Mouse (Mus musculus) midbrain, embryonic 11.5 days (tissue): ENCODE data around the gene Gadd45gip1. TPM values are rescaled to one million over a fixed set of nuclear protein-coding genes. Genes with fewer than 3 reads are reported as not detected.

Experiments used
- ATAC-seq: fragments of 200-750 bp; cut with Nextera tagmentation; 2 replicates; pipeline ENCODE4 v1.8.0; 2017; ENCODE audit warnings: moderate TSS enrichment, moderate library complexity; ENCODE audit not compliant: low FRiP score
- DNase-seq: peaks from one replicate; pipeline ENCODE4 v3.0.0; 2015; ENCODE audit warnings: low spot score; ENCODE audit errors: missing footprints
- H3K27ac ChIP-seq: fragments of 300-500 bp; sonication (generic); 2 replicates; pipeline ENCODE4 v1.5.1; 2014; ENCODE audit warnings: low read depth, low read length
- H3K27me3 ChIP-seq: fragments of 300-500 bp; sonication (generic); 2 replicates; pipeline ENCODE4 v1.6.1; 2014; ENCODE audit warnings: mild to moderate bottlenecking, low read length, moderate library complexity, mixed read lengths; ENCODE audit not compliant: control insufficient read depth, insufficient read depth
- H3K36me3 ChIP-seq: fragments of 300-500 bp; sonication (generic); 2 replicates; pipeline ENCODE4 v1.6.1; 2014; ENCODE audit warnings: mild to moderate bottlenecking, low read length, moderate library complexity, mixed read lengths; ENCODE audit not compliant: control insufficient read depth, insufficient read depth
- H3K4me1 ChIP-seq: fragments of 300-500 bp; sonication (generic); 2 replicates; pipeline ENCODE4 v1.6.1; 2014; ENCODE audit warnings: low read length; ENCODE audit not compliant: control insufficient read depth, insufficient read depth
- H3K4me2 ChIP-seq: fragments of 300-500 bp; sonication (generic); 2 replicates; pipeline ENCODE4 v1.6.1; 2014; ENCODE audit warnings: mild to moderate bottlenecking, moderate library complexity
- H3K4me3 ChIP-seq: fragments of 300-500 bp; sonication (generic); 2 replicates; pipeline ENCODE4 v1.5.1; 2014; ENCODE audit warnings: low read depth, low read length
- H3K9ac ChIP-seq: fragments of 300-500 bp; sonication (generic); 2 replicates; pipeline ENCODE4 v1.6.1; 2014; ENCODE audit warnings: low read length
- H3K9me3 ChIP-seq: fragments of 300-500 bp; sonication (generic); 2 replicates; pipeline ENCODE4 v1.6.1; 2016; ENCODE audit warnings: low read length; ENCODE audit not compliant: control insufficient read depth
- WGBS: fragments of 180-500 bp; shearing (Covaris S2); extraction: QIAGEN DNeasy Blood & Tissue Kit; methylation state at CpG from one replicate; pipeline ENCODE4 v1.1.7; 2014; 5-methylcytosine and 5-hydroxymethylcytosine counted together
- polyA plus RNA-seq: library from polyadenylated mRNA; unstranded; fragments of >200 nt; fragmentation: Nextera tagmentation; extraction: Ambion mirVana; gene quantifications from 2 replicates; pipeline ENCODE4 v1.2.1, GENCODE M21; 2014

The Gadd45gip1 gene
- polyA plus RNA-seq, 1 experiment from 2014 or later, result 37.8 TPM

DNA sequence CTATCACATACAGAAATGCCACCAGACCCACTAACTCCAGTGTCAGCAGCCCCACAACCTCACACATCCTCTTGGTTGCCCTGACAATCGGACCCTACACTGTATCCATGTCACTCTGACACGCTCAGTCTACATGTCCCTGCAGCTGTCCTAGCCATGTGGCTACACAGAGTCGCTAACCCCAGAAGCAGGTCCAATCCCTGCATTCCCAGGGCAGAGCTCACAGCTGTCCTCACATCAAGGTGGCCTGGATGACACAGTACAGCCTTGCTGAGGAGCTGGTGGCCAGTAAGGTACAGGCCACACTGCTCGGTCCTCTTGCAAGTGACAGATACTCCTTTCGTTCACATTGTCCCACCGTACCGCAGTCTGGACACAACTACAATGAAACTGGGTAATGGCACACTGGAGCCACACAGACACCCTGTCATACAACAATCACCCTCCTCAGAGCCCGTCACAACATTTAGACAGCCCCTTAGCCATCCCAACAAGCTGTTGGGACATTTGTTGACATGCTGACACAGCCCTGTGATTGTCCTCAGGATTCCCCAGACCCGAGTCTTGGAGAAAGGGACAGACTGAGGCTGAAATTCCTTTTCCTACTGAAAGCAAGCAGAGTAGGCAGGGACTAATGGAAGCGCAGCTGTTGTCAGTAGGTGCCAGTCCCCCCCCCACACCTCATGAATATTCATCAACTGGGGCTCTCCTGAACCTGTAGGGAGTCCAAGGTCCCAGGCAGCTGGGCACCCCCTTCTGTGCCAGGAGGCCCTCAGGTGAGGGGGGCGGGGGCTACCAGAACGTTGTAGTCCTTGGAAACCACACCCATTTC, 22.0 kb upstream of the Gadd45gip1 start:
- Histone ChIP-seq H3K4me2 (no peak overlapping the region), H3K9me3 (no peaks in the 10 kb centered on the region), H3K4me3 (no peak overlapping the region), H3K27me3 (peaks cover 50% of the 10 kb centered on the region), H3K27ac (no peak overlapping the region), H3K4me1 (peaks cover 5% of the 10 kb centered on the region), H3K36me3 (no peaks in the 10 kb centered on the region), H3K9ac (no peak overlapping the region)
- WGBS, result 57% methylated on average over 12 of the region's 12 CpGs
- DNase-seq (peak; percentile 82), ATAC-seq (no peak)

DNA sequence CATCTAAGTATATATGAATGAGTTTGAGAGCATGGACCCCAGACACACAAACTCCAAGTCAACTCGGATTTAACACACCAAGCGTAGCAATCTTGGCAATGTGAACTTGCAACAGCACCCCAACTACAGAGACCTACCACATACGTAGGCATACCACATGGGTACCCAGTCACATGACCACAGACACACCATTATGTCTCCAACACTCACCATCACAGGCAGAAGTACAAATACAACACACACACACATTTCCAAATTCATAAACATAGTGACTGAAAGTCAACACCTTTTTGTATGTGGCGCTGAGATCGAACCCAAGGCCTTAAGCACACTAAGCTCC, 21.4 kb upstream of the Gadd45gip1 start:
- peaks cover 10% of the 10 kb centered on the region for H3K4me1 ChIP-seq
- H3K4me3 ChIP-seq, result no peak overlapping the region
- H3K9ac ChIP-seq, result no peak overlapping the region
- no peak for ATAC-seq
- H3K9me3 ChIP-seq, result no peaks in the 10 kb centered on the region
- 79% methylated on average over 5 of the region's 5 CpGs for WGBS
- no peak overlapping the region for H3K27ac ChIP-seq
- peak; percentile 82 for DNase-seq
- H3K4me2 ChIP-seq, result no peak overlapping the region
- H3K36me3 ChIP-seq, result no peaks in the 10 kb centered on the region
- peaks cover 53% of the 10 kb centered on the region for H3K27me3 ChIP-seq

DNA sequence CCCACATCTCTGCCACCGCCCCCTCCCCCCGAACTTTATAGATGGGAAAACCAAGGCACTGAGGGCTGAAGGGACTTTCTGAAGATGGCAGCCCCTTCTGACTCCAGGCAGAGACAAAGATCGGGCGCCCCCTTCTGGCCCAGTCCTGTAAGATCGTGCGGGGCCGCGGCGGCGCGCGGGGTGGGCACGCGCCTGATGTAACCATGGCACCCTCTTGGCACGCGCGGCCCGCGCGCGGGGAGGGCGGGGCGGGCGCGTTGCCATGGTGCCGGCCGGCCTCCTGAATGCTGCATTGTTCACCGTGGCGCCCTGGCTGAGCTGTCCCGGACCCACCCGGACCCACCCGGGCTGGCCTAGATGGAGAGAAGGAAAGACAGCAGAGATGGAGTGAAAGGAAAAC, 20.4 kb upstream of the Gadd45gip1 start:
- peaks cover 45% of the 10 kb centered on the region for H3K27me3 ChIP-seq
- 0 out of 2 replicates have a peak overlapping the region, but pooled peaks have one; percentile 8 for H3K27ac ChIP-seq
- H3K9me3 ChIP-seq, result no peaks in the 10 kb centered on the region
- H3K4me1 ChIP-seq, result peaks cover 13% of the 10 kb centered on the region
- H3K4me2 ChIP-seq, result peak overlapping the region; percentile 35
- H3K9ac ChIP-seq, result 0 out of 2 replicates have a peak overlapping the region, but pooled peaks have one; percentile 1
- peak; percentile 100 for DNase-seq
- no peaks in the 10 kb centered on the region for H3K36me3 ChIP-seq
- peak; percentile 92 for ATAC-seq
- 1% methylated on average over 32 of the region's 32 CpGs for WGBS
- peak overlapping the region; percentile 2; the same call in 1 of the 2 replicates for H3K4me3 ChIP-seq

DNA sequence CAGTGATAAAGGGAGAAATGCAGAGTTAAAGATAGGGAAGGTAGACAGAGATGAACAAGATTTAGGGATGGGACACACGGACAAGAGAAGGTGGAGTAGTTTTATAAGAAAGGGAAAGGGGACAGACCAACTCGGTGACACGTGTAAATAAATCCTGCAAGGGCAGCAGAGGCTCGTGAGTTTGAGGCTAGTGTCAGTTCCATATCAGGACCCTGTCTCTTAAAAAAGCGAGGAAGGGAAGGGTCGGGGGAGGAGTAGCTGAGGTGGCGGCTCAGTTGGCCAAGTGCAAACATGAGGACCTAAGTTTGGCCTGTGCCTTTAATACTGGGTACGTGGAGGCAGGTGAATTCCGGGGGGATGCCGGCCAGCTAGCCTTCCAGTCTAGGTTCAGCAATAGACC, 20.0 kb upstream of the Gadd45gip1 start:
- H3K4me3 ChIP-seq, result peak overlapping the region; percentile 2; the same call in 1 of the 2 replicates
- DNase-seq, result peak; percentile 92
- WGBS, result 9% methylated on average over 10 of the region's 10 CpGs
- 0 out of 2 replicates have a peak overlapping the region, but pooled peaks have one; percentile 1 for H3K9ac ChIP-seq
- peak; percentile 3 for ATAC-seq
- H3K27ac ChIP-seq, result 0 out of 2 replicates have a peak overlapping the region, but pooled peaks have one; percentile 8
- peaks cover 43% of the 10 kb centered on the region for H3K27me3 ChIP-seq
- H3K4me2 ChIP-seq, result peak overlapping the region; percentile 35
- no peaks in the 10 kb centered on the region for H3K36me3 ChIP-seq
- H3K9me3 ChIP-seq, result no peaks in the 10 kb centered on the region
- peaks cover 13% of the 10 kb centered on the region for H3K4me1 ChIP-seq

DNA sequence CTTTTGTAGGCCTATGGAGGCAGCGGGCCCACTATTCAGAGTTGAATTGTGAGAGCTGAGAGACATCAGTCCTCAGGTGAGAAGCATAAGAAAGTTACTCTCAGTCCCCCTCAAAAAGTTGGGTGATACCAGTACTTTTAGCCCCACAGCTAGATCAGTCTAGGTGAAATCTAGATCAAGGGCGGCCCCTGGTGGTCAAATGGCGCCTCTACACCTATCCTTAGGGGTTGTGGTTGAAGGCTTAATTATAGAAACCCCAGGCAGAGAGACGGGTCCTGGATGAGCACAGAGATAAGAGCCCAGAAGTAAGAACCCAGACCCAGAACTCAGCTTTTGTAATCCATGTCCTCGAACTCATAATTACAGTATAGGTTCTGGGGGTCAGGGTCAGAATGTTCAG, 18.3 kb upstream of the Gadd45gip1 start:
- H3K4me2 ChIP-seq, result no peak overlapping the region
- no peak overlapping the region for H3K9ac ChIP-seq
- no peak overlapping the region for H3K4me3 ChIP-seq
- H3K9me3 ChIP-seq, result no peaks in the 10 kb centered on the region
- no peak for ATAC-seq
- peaks cover 40% of the 10 kb centered on the region for H3K27me3 ChIP-seq
- H3K4me1 ChIP-seq, result peaks cover 13% of the 10 kb centered on the region
- H3K36me3 ChIP-seq, result no peaks in the 10 kb centered on the region
- no peak overlapping the region for H3K27ac ChIP-seq
- peak; percentile 98 for DNase-seq
- WGBS, result under 1% methylated on average over 5 of the region's 5 CpGs

DNA sequence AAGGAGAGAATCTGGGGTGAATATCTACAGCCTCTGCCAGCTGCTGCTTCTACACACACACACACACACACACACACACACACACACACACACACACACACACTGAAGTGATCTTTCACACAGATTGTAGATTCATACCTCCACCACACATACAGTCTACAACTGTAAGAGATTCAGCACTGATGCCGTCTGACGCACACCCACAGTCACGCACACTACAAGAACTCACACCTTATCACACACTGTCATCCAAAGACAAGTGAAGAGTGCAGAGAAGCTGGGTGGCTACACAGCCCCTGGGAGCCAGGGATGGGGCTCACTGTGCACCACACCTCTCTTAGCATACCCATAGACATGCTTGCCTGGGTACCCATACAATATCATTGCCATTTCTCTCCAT, 17.5 kb upstream of the Gadd45gip1 start:
- peaks cover 33% of the 10 kb centered on the region for H3K27me3 ChIP-seq

DNA sequence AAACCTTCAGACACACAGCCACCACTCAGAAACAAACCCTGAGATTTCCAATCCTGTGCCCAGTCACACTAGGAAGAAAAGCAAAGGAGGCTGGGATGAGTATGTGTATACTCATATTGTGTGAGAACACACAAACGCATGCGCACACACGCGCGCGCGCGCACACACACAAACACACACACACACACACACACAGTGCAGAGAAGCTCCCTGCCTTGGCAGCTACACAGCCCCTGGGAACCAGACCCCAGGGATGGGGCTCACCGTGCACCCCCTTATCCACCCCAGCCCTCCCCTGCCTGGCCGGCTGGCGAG, 17.1 kb upstream of the Gadd45gip1 start:
- ATAC-seq (no peak), DNase-seq (no peak)
- no peak overlapping the region for H3K27ac ChIP-seq
- no peaks in the 10 kb centered on the region for H3K9me3 ChIP-seq
- no peak overlapping the region for H3K4me2 ChIP-seq
- no peaks in the 10 kb centered on the region for H3K36me3 ChIP-seq
- no peak overlapping the region for H3K4me3 ChIP-seq
- 89% methylated on average over 11 of the region's 11 CpGs for WGBS
- peaks cover 29% of the 10 kb centered on the region for H3K27me3 ChIP-seq
- peaks cover 13% of the 10 kb centered on the region for H3K4me1 ChIP-seq
- H3K9ac ChIP-seq, result no peak overlapping the region

More for the DNA sequence above, 17.5 kb upstream of the Gadd45gip1 start:
- ATAC-seq (no peak), DNase-seq (no peak)
- Histone ChIP-seq H3K4me2 (no peak overlapping the region), H3K4me3 (no peak overlapping the region), H3K9ac (no peak overlapping the region), H3K9me3 (no peaks in the 10 kb centered on the region), H3K36me3 (no peaks in the 10 kb centered on the region), H3K27ac (no peak overlapping the region), H3K4me1 (peaks cover 13% of the 10 kb centered on the region)
- WGBS, result 92% methylated on average over 3 of the region's 3 CpGs

DNA sequence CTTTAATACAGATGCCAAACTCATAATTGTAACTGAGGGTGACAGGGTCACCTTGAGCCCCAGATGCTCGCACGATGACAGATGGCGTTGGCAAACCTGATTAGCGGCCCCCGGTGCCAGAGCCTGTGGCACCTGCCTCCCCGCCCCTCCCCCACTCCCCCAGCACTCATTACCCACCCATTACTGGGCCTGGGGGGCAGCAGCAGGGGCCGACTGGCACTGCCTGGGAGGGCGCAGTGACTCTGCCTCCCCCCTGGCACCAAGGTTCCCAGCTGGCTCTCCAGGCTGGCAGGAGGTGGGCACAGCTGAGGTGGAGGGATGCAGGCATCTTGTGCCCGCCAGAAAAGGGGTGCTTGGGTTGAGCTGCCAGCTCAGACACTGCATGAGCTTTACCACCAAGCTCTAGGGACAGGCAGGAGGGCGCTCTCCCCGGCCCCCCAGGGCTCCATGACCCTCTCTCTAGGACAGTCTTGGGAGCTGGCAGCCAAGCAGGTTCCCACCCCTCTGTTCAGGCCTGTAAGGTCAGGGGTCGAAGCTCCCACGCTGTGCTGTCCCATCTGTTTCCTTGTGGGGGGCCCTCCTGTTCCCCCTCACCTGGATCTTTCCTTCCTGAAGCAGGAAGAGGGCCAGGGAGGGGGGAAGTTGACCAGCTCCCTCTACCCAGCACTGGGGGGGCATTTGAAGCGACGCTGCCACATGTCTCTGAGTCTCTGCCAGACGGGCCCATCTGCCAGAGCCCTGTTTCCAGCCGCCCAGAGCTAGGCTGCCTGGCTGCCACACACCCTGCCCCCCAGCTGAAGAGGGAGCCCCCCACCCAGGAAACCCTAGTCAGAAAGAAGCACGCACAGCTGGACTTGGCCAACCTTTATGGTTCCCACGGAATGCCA, 16.5 kb upstream of the Gadd45gip1 start:
- no peaks in the 10 kb centered on the region for H3K36me3 ChIP-seq
- WGBS, result 50% methylated on average over 19 of the region's 19 CpGs
- no peak overlapping the region for H3K4me2 ChIP-seq
- H3K9ac ChIP-seq, result no peak overlapping the region
- H3K9me3 ChIP-seq, result no peaks in the 10 kb centered on the region
- ATAC-seq, result no peak
- H3K27ac ChIP-seq, result no peak overlapping the region
- no peak for DNase-seq
- H3K4me1 ChIP-seq, result peaks cover 13% of the 10 kb centered on the region
- no peak overlapping the region for H3K4me3 ChIP-seq
- peaks cover 24% of the 10 kb centered on the region for H3K27me3 ChIP-seq

DNA sequence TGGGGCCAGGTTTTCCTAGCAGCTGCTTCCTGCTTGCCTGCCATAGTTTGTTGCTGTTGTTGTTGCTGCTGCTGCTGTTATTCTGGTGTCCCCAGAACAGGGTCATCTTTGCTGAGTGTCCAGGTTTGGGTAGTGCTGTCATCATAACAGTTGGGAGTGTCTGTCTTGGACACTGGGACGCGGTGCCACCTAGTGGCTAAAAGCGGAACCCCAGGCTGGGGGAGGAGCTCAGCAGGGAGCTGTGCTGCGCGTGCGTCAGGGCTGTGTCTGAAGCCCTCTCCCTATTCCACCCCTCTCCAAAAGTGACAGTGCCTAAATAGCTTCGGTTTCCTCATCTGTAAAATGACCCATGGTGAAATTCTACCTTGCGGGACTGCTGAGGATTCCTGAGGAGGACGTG, 15.8 kb upstream of the Gadd45gip1 start:
- H3K36me3 ChIP-seq, result no peaks in the 10 kb centered on the region
- peaks cover 13% of the 10 kb centered on the region for H3K4me1 ChIP-seq
- no peak overlapping the region for H3K4me3 ChIP-seq
- peaks cover 22% of the 10 kb centered on the region for H3K27me3 ChIP-seq
- DNase-seq (peak; percentile 100), ATAC-seq (peak; percentile 72)
- no peak overlapping the region for H3K9ac ChIP-seq
- H3K4me2 ChIP-seq, result no peak overlapping the region
- H3K9me3 ChIP-seq, result no peaks in the 10 kb centered on the region
- H3K27ac ChIP-seq, result no peak overlapping the region
- 10% methylated on average over 9 of the region's 9 CpGs for WGBS
